Mouse (Mus musculus) embryo, embryonic 10.5 days (tissue): ENCODE measurements around the gene Fam50b.

Experiments
- DNase-seq: peaks from one replicate; pipeline ENCODE4 v3.0.0-alpha.2; 2015; ENCODE audit warnings: low spot score

Fam50b gene

GRCm38 (mm10) chr13:34734686-34735085, at the start of gene Fam50b:
Gene Fam50b, plus strand, starts transcription at chr13:34734850.
- DNase-seq = no peak

- DNase-seq = no peak
Observed at GRCm38 (mm10) chr13:34685008-34685765, 49.5 kb upstream of the Fam50b start.

GRCm38 (mm10) chr13:34691049-34691448, 43.6 kb upstream of the Fam50b start:
- no peak for DNase-seq

DNA sequence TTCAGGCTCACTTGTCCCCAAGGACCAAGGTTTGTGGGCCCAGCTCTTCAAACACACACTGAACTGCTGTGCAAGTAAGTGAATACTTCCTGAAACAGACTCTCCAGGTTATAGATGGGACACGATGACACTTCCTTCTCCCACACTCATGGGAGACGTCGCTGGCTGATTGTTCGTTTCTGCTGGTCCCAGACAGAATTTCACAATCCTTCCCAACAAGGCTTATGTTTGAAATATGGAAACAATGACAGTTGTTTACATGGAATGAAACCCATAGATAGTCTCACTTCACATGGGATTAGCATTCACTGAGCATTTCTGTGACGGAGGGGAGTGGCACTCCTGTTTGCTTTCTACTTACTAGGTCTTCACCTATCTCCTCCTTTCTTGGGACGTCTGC, 41.5 kb upstream of the Fam50b start:
- no peak for DNase-seq

- no peak for DNase-seq
Observed at GRCm38 (mm10) chr13:34696734-34697332, 37.8 kb upstream of the Fam50b start.

DNA sequence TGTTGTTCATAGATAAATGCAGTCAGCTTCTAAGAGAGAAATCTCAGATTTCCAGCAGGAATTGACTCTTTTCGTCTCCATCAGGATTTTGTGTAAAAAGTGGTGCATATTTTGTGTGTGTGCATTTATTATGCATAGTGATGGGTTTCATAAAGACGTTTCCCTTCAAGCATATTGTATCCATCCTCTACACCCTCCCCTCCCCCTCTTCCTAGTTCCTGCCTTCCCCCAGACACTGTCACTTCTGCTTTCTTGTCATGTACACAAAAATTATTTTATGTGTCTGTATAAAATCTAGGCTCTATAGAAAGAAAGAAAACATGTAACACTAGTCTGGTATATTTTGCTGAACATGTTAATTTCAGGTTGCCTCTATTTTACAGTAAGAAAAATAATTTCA, 34.6 kb upstream of the Fam50b start:
- DNase-seq = no peak

- no peak for DNase-seq
Observed at GRCm38 (mm10) chr13:34700630-34701029, 34.0 kb upstream of the Fam50b start.

DNA sequence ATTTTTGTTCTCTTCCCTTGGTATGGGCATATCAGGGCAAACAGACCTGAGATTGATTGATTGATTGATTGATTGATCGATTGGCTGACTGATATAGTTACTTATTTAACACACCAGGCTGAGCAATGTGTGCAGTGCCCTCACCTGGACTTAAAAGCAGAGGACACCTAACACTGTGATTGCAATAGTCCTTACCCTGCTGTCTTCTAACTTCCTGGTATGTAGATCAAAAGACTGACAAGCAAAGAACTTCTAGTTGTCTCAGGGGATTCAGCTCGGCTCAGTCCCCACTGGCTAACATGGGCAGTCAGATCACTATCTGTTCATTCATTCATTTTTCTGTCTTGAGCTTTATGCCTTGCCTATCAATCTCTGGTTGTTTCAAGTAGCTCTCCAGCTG, 31.3 kb upstream of the Fam50b start:
- no peak for DNase-seq

GRCm38 (mm10) chr13:34703795-34704194, 30.9 kb upstream of the Fam50b start:
- DNase-seq = no peak

- DNase-seq = peak; percentile 29
Observed at GRCm38 (mm10) chr13:34704835-34705234, 29.8 kb upstream of the Fam50b start.

GRCm38 (mm10) chr13:34708955-34709354, 25.7 kb upstream of the Fam50b start:
- DNase-seq = no peak

- no peak for DNase-seq
Observed at GRCm38 (mm10) chr13:34709566-34709965, 25.1 kb upstream of the Fam50b start.

GRCm38 (mm10) chr13:34711410-34711809, 23.2 kb upstream of the Fam50b start:
- no peak for DNase-seq

DNA sequence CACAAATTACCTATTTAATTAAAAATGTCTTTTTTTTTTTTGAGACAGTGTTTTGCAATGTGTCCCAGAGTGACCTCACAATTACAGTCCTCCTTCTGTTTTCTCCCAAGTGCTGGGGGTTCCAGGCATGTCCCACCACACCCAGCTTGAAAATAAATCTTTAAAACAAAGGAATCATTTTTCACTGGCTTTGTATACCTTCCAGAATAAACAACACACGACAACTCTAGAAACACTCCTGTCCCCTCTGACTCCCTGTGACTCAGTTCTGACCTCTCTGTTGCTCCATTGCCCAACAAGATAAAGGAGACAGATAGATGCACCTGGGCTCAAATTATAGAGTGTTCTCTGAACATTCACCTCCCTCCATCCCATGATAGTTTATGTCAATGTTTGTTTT, 21.8 kb upstream of the Fam50b start:
- DNase-seq = no peak

GRCm38 (mm10) chr13:34715437-34715838, 19.2 kb upstream of the Fam50b start:
- DNase-seq = no peak

DNA sequence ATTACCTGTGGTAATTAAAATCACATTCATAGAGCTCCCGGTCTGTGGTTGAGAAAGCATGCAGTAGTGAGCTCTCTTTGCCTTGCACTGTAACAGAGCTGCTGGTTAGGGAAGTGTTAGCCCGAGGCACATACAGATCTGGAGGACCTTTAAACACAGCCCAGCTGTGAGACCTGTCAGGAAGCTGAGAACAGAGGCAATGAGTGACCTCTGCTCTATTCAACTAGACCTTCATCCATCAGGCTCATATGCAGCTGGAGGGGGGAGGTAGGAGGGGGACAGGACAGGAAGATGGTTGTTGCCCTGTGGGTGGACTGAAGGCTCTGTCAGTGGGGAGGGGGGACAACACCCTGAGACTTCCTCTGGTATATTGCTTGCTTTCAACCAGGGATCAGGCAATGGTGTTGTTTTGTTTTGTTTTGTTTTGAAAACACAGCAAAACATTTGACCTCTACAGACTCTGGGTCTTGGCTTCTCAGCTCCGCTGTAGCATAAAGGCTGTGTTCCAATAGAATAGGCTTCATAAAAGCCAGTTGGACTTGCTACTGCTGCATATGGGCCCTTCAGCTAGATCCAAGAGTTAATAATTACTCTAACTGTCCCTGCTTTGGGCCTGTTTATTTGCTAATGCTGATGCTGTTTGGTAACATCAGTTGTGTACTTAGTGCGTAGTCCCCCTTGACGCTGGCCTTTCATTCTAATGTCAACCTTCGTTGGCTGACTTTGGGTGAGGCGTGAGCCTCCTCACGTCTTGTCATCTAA, 9.6 kb upstream of the Fam50b start:
- DNase-seq = peak; percentile 77

GRCm38 (mm10) chr13:34725800-34726476, 8.7 kb upstream of the Fam50b start:
- DNase-seq = peak; percentile 68

DNA sequence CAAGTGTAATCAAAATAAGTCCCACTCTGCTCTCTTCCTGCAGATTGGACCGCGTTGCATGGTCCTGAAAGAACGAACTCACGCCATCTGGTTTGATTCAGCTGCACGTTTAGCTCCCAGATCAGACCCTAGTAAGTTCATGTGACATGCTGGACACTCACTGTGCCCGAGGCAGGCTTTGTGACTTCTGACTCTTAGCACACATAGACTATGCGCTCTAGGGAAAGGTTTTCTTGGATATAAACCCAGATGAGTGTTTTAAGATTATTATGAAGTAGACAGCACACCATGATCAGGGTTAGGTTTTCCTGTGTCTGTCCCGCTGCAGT, 8.2 kb upstream of the Fam50b start:
- no peak for DNase-seq

DNA sequence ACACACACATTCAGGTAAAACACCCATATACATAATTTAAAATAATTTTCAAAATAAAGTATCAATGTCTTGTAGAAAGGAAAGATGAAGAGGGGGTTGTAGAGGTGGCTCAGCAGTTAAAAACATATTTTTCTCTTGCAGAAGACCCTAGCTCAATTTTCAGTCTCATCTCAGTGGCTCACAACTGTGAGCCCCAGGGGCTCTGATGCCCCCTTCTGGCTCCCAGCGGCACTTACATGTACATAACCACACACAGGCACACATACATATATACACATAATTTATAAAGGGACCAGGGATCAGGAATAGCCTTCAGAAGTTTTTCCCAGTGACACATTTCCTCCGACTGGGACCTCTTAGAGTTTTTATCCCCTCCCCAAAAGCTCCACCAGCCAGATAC, 7.6 kb upstream of the Fam50b start:
- DNase-seq = no peak

GRCm38 (mm10) chr13:34731551-34731950, 3.1 kb upstream of the Fam50b start:
- DNase-seq = no peak

- no peak for DNase-seq
Observed at GRCm38 (mm10) chr13:34733780-34734179, 870 bp upstream of the Fam50b start.

DNA sequence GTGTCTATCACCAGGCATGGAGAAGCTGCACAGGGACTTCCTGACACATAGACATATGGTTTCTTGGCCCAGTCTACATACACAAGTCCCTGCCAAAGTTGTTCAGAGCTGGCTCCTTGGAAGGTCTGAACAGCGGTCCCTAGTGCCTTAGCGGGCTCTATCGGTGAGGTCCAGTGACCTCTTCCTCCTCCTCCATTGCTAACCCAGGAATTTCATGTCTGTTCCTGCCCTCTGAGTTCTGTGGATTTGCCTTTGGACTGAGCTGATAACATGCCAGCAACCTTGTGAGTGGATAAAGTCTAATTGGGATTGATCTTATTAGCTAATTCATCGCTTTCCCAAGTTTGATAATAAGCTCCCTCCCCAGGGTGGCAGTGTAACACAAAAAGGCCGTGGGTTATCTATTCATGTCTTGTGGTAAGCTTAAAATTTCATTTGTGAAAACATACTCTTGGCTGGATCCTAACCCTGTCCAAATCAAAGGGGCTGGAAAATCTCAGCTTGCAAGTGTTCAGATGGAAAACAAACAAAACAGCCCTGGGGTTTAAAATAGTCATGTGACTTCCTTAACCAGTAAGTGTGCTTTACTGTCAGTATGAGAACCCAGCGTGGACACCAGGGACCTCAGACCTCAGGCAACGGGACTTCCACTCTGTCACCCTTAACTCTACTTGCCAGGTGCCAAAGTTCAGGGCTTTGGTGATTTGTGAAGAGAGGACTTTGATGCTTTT, 3.5 kb downstream of the Fam50b start:
- DNase-seq = no peak
